In genomic region chr3:38939573-38939972, GRCm38 (mm10) we compare ENCODE assay signal across 14 mouse cellular contexts. TPM values are rescaled to one million over a fixed set of nuclear protein-coding genes. Genes with fewer than 3 reads are reported as not detected.
A peak's percentile ranks its signal among the peaks of the same experiment; 100 is the strongest.
DNase-seq lines count a peak whose midpoint lies in the region; ATAC-seq and TF ChIP-seq lines count a peak whose summit lies in the region.
"Had no signal": no experiment of that assay in that cellular context is flagged by ENCODE, and none has a peak within 500 bp of the region (broad histone marks: within the 10 kb centered on the region; RNA-seq: fewer than 3 reads in every experiment).

No protein-coding gene starts in this region.

- no peaks in the 10 kb centered on the region for H3K27me3 ChIP-seq in forebrain, postnatal 0 days (ENCODE audit: insufficient read depth, low read length)
- no peaks in the 10 kb centered on the region for H3K27me3 ChIP-seq in forebrain, embryonic 16.5 days (replicated peaks; ENCODE audit: control insufficient read depth, insufficient read depth, low read length)
- no peaks in the 10 kb centered on the region for H3K27me3 ChIP-seq in heart, postnatal 0 days (ENCODE audit: control insufficient read depth, insufficient read depth, low read length)
- H3K27me3 ChIP-seq: hindbrain, embryonic 12.5 days; limb, embryonic 13.5 days; lung, embryonic 15.5 days; neural tube, embryonic 15.5 days; stomach, embryonic 15.5 days had no signal

- peaks cover 3% of the 10 kb centered on the region; the same call in 1 of the 2 replicates for H3K4me1 ChIP-seq in forebrain, postnatal 0 days (ENCODE audit: insufficient read depth)
- H3K4me1 ChIP-seq in forebrain, embryonic 16.5 days (replicated peaks; ENCODE audit: control insufficient read depth, insufficient read depth, low read length): peaks cover 17% of the 10 kb centered on the region
- H3K4me1 ChIP-seq in lung, adult 2 months (ENCODE audit: control insufficient read depth, insufficient read depth, low read length): peaks cover 8% of the 10 kb centered on the region
- peaks cover 17% of the 10 kb centered on the region; the same call in 1 of the 2 replicates for H3K4me1 ChIP-seq in heart, postnatal 0 days (ENCODE audit: control insufficient read depth, insufficient read depth)
- H3K4me1 ChIP-seq: stomach, embryonic 15.5 days had no signal

- H3K36me3 ChIP-seq in forebrain, postnatal 0 days (ENCODE audit: insufficient read depth): peaks cover 4% of the 10 kb centered on the region; the same call in 1 of the 2 replicates
- 0 out of 2 replicates have a peak, but pooled peaks cover 4% of the 10 kb centered on the region for H3K36me3 ChIP-seq in forebrain, embryonic 16.5 days (ENCODE audit: control insufficient read depth, insufficient read depth)
- no peaks in the 10 kb centered on the region for H3K36me3 ChIP-seq in heart, postnatal 0 days (replicated peaks; ENCODE audit: control insufficient read depth, insufficient read depth, low read length)
- H3K36me3 ChIP-seq: stomach, embryonic 15.5 days had no signal

- 17% methylated on average over 3 of the region's 3 CpGs for WGBS in forebrain, postnatal 0 days
- 13% methylated on average over 3 of the region's 3 CpGs for whole genome bisulfite sequencing in forebrain, embryonic 16.5 days
- 29% methylated on average over 3 of the region's 3 CpGs for WGBS in lung, adult 2 months
- 15% methylated on average over 3 of the region's 3 CpGs for WGBS in heart, postnatal 0 days

- H3K27ac ChIP-seq in forebrain, postnatal 0 days (ENCODE audit: low read depth, low read length): 0 out of 2 replicates have a peak overlapping the region, but pooled peaks have one; percentile 3
- H3K27ac ChIP-seq in forebrain, embryonic 16.5 days (ENCODE audit: low read length): no peak overlapping the region
- H3K27ac ChIP-seq in heart, postnatal 0 days (ENCODE audit: low read depth): 0 out of 2 replicates have a peak overlapping the region, but pooled peaks have one; percentile 7
- H3K27ac ChIP-seq: hindbrain, embryonic 12.5 days; limb, embryonic 13.5 days; lung, embryonic 15.5 days; neural tube, embryonic 15.5 days; stomach, embryonic 15.5 days had no signal

- no peaks in the 10 kb centered on the region for H3K9me3 ChIP-seq in forebrain, postnatal 0 days (ENCODE audit: low read length)
- H3K9me3 ChIP-seq in forebrain, embryonic 16.5 days (ENCODE audit: control insufficient read depth, low read length): no peaks in the 10 kb centered on the region
- H3K9me3 ChIP-seq in heart, postnatal 0 days (replicated peaks; ENCODE audit: control insufficient read depth, low read length): no peaks in the 10 kb centered on the region
- H3K9me3 ChIP-seq: hindbrain, embryonic 12.5 days; limb, embryonic 13.5 days; lung, embryonic 15.5 days; neural tube, embryonic 15.5 days; stomach, embryonic 15.5 days had no signal

- ATAC-seq in forebrain, postnatal 0 days: no peak
- no peak for ATAC-seq in forebrain, embryonic 16.5 days
- ATAC-seq in heart, postnatal 0 days (ENCODE audit: insufficient read depth, low read depth): 0 out of 2 replicates have a peak, but pooled peaks have one; percentile 30

- H3K4me2 ChIP-seq in forebrain, postnatal 0 days (ENCODE audit: low read depth): no peak overlapping the region
- no peak overlapping the region for H3K4me2 ChIP-seq in forebrain, embryonic 16.5 days (ENCODE audit: low read length)
- no peak overlapping the region for H3K4me2 ChIP-seq in heart, postnatal 0 days (ENCODE audit: low read depth, low read length)
- H3K4me2 ChIP-seq: hindbrain, embryonic 12.5 days; limb, embryonic 13.5 days; lung, embryonic 15.5 days; neural tube, embryonic 15.5 days; stomach, embryonic 15.5 days had no signal

- no peak for TF ChIP-seq EP300 in heart, postnatal 0 days (IDR thresholded peaks at IDR 0.05; ENCODE audit: low read depth)

- no peak for TF ChIP-seq CTCF in forebrain, postnatal 0 days (IDR thresholded peaks at IDR 0.05; ENCODE audit: low read depth)
- no peak for TF ChIP-seq CTCF in lung, adult 2 months (IDR thresholded peaks at IDR 0.05; ENCODE audit: insufficient read depth, low read length)
- TF ChIP-seq CTCF in heart, postnatal 0 days (IDR thresholded peaks at IDR 0.05; ENCODE audit: low read depth): no peak

- no peak for TF ChIP-seq POLR2A in lung, adult 2 months (IDR thresholded peaks at IDR 0.05; ENCODE audit: borderline replicate concordance, extremely low read depth, low read depth, low read length)

- no peak for DNase-seq in forebrain, postnatal 0 days
- peak; percentile 13 for DNase-seq in lung, postnatal 10 days
- DNase-seq in lung, adult 2 months: no peak
- peak; percentile 3 for DNase-seq in ZHBTc4 (ENCODE audit: low read depth, low spot score)
- no peak for DNase-seq in heart, postnatal 0 days (ENCODE audit: low spot score)
- no peak for DNase-seq in retina, embryonic 14.5 days (ENCODE audit: low spot score)
- DNase-seq: cerebellum, postnatal 14 days; right cerebral cortex, postnatal 4 days had no signal

- no peak overlapping the region for H3K4me3 ChIP-seq in forebrain, postnatal 0 days (ENCODE audit: low read depth, low read length)
- no peak overlapping the region for H3K4me3 ChIP-seq in forebrain, embryonic 16.5 days (replicated peaks; ENCODE audit: low read length)
- no peak overlapping the region for H3K4me3 ChIP-seq in lung, adult 2 months (replicated peaks; ENCODE audit: extremely low read depth, low read depth, low read length)
- no peak overlapping the region for H3K4me3 ChIP-seq in heart, postnatal 0 days (ENCODE audit: low read depth, low read length)
- H3K4me3 ChIP-seq: hindbrain, embryonic 12.5 days; limb, embryonic 13.5 days; lung, embryonic 15.5 days; neural tube, embryonic 15.5 days; stomach, embryonic 15.5 days had no signal

- no peak overlapping the region for H3K9ac ChIP-seq in forebrain, postnatal 0 days
- H3K9ac ChIP-seq in forebrain, embryonic 16.5 days (replicated peaks; ENCODE audit: low read depth, low read length): no peak overlapping the region
- H3K9ac ChIP-seq in heart, postnatal 0 days (replicated peaks; ENCODE audit: low read depth, low read length): no peak overlapping the region
- H3K9ac ChIP-seq: hindbrain, embryonic 12.5 days; limb, embryonic 13.5 days; lung, embryonic 15.5 days; neural tube, embryonic 15.5 days; stomach, embryonic 15.5 days had no signal

RNA-seq across cellular contexts. Expression of gene Fat4, which starts 52.8 kb away (rescaled TPM):
- 49.6 and 62.6 TPM in 2 replicates for total RNA-seq in forebrain, postnatal 0 days (2014; rRNA removed)
- polyA plus RNA-seq in forebrain, postnatal 0 days (2015; fragmentation: Nextera tagmentation; extraction: Ambion mirVana): 3.2 and 4.3 TPM in 2 replicates
- 11.0 and 12.4 TPM in 2 replicates for polyA plus RNA-seq in forebrain, embryonic 16.5 days (2015; fragmentation: Nextera tagmentation; extraction: Ambion mirVana)
- polyA plus RNA-seq in lung, adult 2 months (2012; rRNA removed): 4.2 and 5.3 TPM in 2 replicates
- 14.0 and 16.1 TPM in 2 replicates for total RNA-seq in heart, postnatal 0 days (2014; rRNA removed; ENCODE audit: low replicate concordance)
- polyA plus RNA-seq in heart, postnatal 0 days (2015; fragmentation: Nextera tagmentation; extraction: Ambion mirVana): 0.97 and 1.0 TPM in 2 replicates

Comparison
In these comparisons a context has a peak if more than half of its experiments do, and no peak if none do; other contexts are left out.
1. DNase-seq: peak in lung, postnatal 10 days (single experiment) and ZHBTc4 (single experiment); none in forebrain, postnatal 0 days (single experiment), lung, adult 2 months (single experiment), heart, postnatal 0 days (single experiment) and retina, embryonic 14.5 days (single experiment).